Mouse (Mus musculus): ENCODE measurements at regions not wholly inside any gene's neighbourhood (a gene's known extent, or its start where the extent isn't known, plus 50 kb on each side); places are given as distances from the start of the nearest gene placed in this dataset.
"Not testable (repeated sequence)": the region's sequence is repeated elsewhere in the genome, so short reads cannot be mapped to it uniquely, and the experiment has no call there.

GRCm38 (mm10) chr3:60804711-60805293, 197.8 kb upstream of the P2ry1 start:
- DNase-seq = no peak

- DNase-seq = no peak
Measured at GRCm38 (mm10) chr3:60811924-60812323, 190.7 kb upstream of the P2ry1 start.

GRCm38 (mm10) chr3:60813485-60813884, 189.1 kb upstream of the P2ry1 start:
- no peak for DNase-seq

GRCm38 (mm10) chr3:60819684-60820281, 182.8 kb upstream of the P2ry1 start:
- DNase-seq = no peak

GRCm38 (mm10) chr3:60821463-60821862, 181.1 kb upstream of the P2ry1 start:
- no peak for DNase-seq

- no peak for DNase-seq
Measured at GRCm38 (mm10) chr3:60826759-60827158, 175.8 kb upstream of the P2ry1 start.

GRCm38 (mm10) chr3:60832385-60832784, 170.2 kb upstream of the P2ry1 start:
- no peak for DNase-seq

- no peak for DNase-seq
Measured at GRCm38 (mm10) chr3:60841895-60842294, 160.7 kb upstream of the P2ry1 start.

GRCm38 (mm10) chr3:60845293-60845692, 157.3 kb upstream of the P2ry1 start:
- no peak for DNase-seq

GRCm38 (mm10) chr3:60848437-60848836, 154.2 kb upstream of the P2ry1 start:
- DNase-seq = no peak

GRCm38 (mm10) chr3:60853773-60854172, 148.8 kb upstream of the P2ry1 start:
- no peak for DNase-seq

- DNase-seq = no peak
Measured at GRCm38 (mm10) chr3:60855734-60856133, 146.9 kb upstream of the P2ry1 start.

GRCm38 (mm10) chr3:60858474-60859118, 144.0 kb upstream of the P2ry1 start:
- no peak for DNase-seq

GRCm38 (mm10) chr3:60859119-60859515, 143.5 kb upstream of the P2ry1 start:
- DNase-seq = no peak

- DNase-seq = not testable (repeated sequence)
Measured at GRCm38 (mm10) chr3:60876858-60877257, 125.7 kb upstream of the P2ry1 start.

- DNase-seq = no peak
Measured at GRCm38 (mm10) chr3:60878880-60879279, 123.7 kb upstream of the P2ry1 start.

GRCm38 (mm10) chr3:60884027-60884426, 118.6 kb upstream of the P2ry1 start:
- DNase-seq = no peak

GRCm38 (mm10) chr3:60889191-60889861, 113.3 kb upstream of the P2ry1 start:
- no peak for DNase-seq

GRCm38 (mm10) chr3:60897628-60898269, 104.8 kb upstream of the P2ry1 start:
- no peak for DNase-seq

- DNase-seq = no peak
Measured at GRCm38 (mm10) chr3:60898720-60899119, 103.9 kb upstream of the P2ry1 start.

- DNase-seq = no peak
Measured at GRCm38 (mm10) chr3:60901571-60901970, 101.0 kb upstream of the P2ry1 start.

GRCm38 (mm10) chr3:60916411-60916810, 86.2 kb upstream of the P2ry1 start:
- DNase-seq = no peak

- DNase-seq = no peak
Measured at GRCm38 (mm10) chr3:60917271-60917670, 85.3 kb upstream of the P2ry1 start.

Measured in thymus, postnatal 36 days (tissue).